Mouse (Mus musculus): ENCODE results near the gene Gm28845. TPM values are rescaled to one million over a fixed set of nuclear protein-coding genes. Genes with fewer than 3 reads are reported as not detected.
"Not testable (repeated sequence)": the region's sequence is repeated elsewhere in the genome, so short reads cannot be mapped to it uniquely, and the experiment has no call there.

Gm28845 gene
- polyA plus RNA-seq, 1 experiment from 2014 or later = not detected

DNA sequence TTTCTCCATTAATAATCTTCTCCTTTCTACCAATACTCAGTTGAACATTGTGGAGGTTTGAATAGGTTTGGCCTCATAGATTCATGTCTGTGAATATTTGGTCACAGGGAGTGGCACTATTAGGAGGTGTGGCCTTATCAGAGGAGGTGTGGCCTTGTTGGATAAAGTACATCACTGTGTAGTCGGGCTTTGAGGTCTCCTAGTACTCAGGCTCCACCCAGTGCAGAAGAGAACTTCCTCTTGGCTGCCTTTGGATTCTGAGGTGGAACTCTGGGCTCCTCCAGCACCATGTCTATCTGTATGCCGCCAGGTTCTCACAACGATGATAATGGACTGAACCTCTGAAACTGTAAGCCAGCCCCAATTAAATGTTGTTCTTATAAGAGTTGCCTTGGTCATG is 22.4 kb downstream of the Gm28845 start:
- no peaks in the 10 kb centered on the region for H3K36me3 ChIP-seq
- no peaks in the 10 kb centered on the region for H3K4me1 ChIP-seq
- no peaks in the 10 kb centered on the region for H3K27me3 ChIP-seq (replicated peaks)
- no peak overlapping the region for H3K4me2 ChIP-seq
- no peaks in the 10 kb centered on the region for H3K9me3 ChIP-seq (replicated peaks)
- H3K9ac ChIP-seq = no peak overlapping the region
- 64% methylated on average over 3 of the region's 3 CpGs for WGBS (ENCODE audit: insufficient replicate concordance)
- no peak for ATAC-seq
- H3K4me3 ChIP-seq = no peak overlapping the region
- no peak overlapping the region for H3K27ac ChIP-seq

- no peaks in the 10 kb centered on the region for H3K4me1 ChIP-seq
- no peak for ATAC-seq
- WGBS (ENCODE audit: insufficient replicate concordance) = 73% methylated on average over 3 of the region's 3 CpGs
- no peaks in the 10 kb centered on the region for H3K9me3 ChIP-seq (replicated peaks)
- H3K4me2 ChIP-seq = no peak overlapping the region
- H3K36me3 ChIP-seq = no peaks in the 10 kb centered on the region
- H3K9ac ChIP-seq = no peak overlapping the region
- no peaks in the 10 kb centered on the region for H3K27me3 ChIP-seq (replicated peaks)
- no peak overlapping the region for H3K27ac ChIP-seq
- H3K4me3 ChIP-seq = no peak overlapping the region
These were observed 27.8 kb downstream of the Gm28845 start for GRCm38 (mm10) chr1:65091566-65091965.

DNA sequence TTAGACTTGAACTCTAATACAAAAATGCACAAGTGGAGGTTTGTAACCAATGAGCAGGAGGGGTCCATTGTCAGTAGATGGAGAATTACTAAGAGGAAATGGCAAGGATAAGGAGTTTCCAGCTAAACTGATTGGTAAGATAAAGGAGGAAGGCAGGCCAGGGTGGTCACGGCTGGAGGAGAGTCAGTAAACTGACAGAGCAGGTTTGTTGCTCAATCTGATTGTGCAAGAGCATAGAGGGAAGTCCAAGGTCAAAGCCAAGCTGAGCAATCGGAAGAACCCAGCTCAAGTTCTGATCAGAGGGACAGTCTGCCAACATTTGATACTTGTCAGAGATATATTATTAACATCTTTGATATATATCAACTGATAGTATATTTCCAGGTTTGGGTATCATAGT is 29.0 kb downstream of the Gm28845 start:
- Histone ChIP-seq H3K27me3 (replicated peaks) (no peaks in the 10 kb centered on the region), H3K4me2 (no peak overlapping the region), H3K4me1 (no peaks in the 10 kb centered on the region), H3K4me3 (no peak overlapping the region), H3K9me3 (replicated peaks) (no peaks in the 10 kb centered on the region), H3K36me3 (no peaks in the 10 kb centered on the region), H3K9ac (no peak overlapping the region), H3K27ac (no peak overlapping the region)
- ATAC-seq = 0 out of 2 replicates have a peak, but pooled peaks have one; percentile 32
- WGBS (ENCODE audit: insufficient replicate concordance) = 10% methylated on average over 2 of the region's 2 CpGs

- no peaks in the 10 kb centered on the region for H3K9me3 ChIP-seq (replicated peaks)
- H3K4me3 ChIP-seq = no peak overlapping the region
- H3K27ac ChIP-seq = no peak overlapping the region
- H3K27me3 ChIP-seq (replicated peaks) = no peaks in the 10 kb centered on the region
- ATAC-seq = no peak
- H3K4me1 ChIP-seq = no peaks in the 10 kb centered on the region
- H3K36me3 ChIP-seq = no peaks in the 10 kb centered on the region
- no peak overlapping the region for H3K9ac ChIP-seq
- 37% methylated on average over 6 of the region's 6 CpGs for WGBS (ENCODE audit: insufficient replicate concordance)
- no peak overlapping the region for H3K4me2 ChIP-seq
These were observed 30.6 kb downstream of the Gm28845 start for GRCm38 (mm10) chr1:65088567-65089356.

DNA sequence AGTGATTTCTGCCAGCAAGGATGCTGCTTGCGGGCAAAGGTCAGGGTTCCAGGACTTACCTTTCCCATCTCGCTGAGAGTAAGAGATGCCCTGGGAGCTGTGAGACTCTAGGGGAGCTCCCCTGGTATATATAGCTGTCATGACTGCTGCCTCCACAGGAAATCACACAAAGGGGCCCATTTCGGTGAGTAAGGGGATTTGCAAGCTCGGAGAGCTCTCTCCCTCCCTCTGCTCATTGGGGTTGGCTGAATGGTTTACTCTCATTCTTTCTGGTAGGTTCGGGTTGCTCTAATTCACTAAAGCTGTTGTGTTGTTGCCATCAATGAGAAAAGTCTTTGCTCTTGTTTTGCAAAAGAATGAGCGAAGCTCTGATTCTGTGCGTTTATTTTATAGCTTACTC is 37.2 kb downstream of the Gm28845 start, which contains the start of gene Crygb:
Gene Crygb (minus strand): TSS at position 101 of the 400 bp plus-strand sequence.
- no peak for ATAC-seq
- Histone ChIP-seq H3K4me1 (no peaks in the 10 kb centered on the region), H3K27me3 (replicated peaks) (no peaks in the 10 kb centered on the region), H3K9ac (no peak within 1 kb of the TSS), H3K4me2 (no peak within 1 kb of the TSS), H3K27ac (no peak within 1 kb of the TSS), H3K4me3 (no peak within 1 kb of the TSS), H3K36me3 (no peaks in the 10 kb centered on the region), H3K9me3 (replicated peaks) (no peaks in the 10 kb centered on the region)
- WGBS (ENCODE audit: insufficient replicate concordance) = 41% methylated on average over 7 of the region's 7 CpGs

DNA sequence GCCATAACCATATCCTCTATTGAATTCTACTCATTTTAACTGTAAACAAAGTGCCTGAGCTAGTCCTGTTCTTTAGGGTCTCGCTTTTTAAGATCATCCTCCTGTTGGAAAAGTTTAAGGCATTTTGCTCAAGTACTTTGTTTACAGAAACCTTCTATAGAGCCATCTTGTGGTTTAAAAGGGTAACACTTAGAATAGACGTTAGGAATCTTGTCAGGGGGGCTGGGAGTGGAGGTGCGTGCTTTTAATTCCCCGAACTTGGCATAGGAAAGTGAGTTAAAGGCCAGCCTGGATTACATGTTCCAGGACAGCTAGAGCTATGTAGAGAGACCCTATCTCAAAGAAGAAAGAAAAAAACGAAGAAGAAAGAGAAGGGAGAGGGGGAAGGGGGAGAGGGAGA is 43.8 kb downstream of the Gm28845 start:
- WGBS (ENCODE audit: insufficient replicate concordance) = 22% methylated on average over 5 of the region's 5 CpGs
- H3K27ac ChIP-seq = no peak overlapping the region
- H3K9me3 ChIP-seq (replicated peaks) = no peaks in the 10 kb centered on the region
- H3K4me2 ChIP-seq = no peak overlapping the region
- no peaks in the 10 kb centered on the region for H3K27me3 ChIP-seq (replicated peaks)
- H3K36me3 ChIP-seq = no peaks in the 10 kb centered on the region
- no peaks in the 10 kb centered on the region for H3K4me1 ChIP-seq
- H3K9ac ChIP-seq = no peak overlapping the region
- no peak for ATAC-seq
- no peak overlapping the region for H3K4me3 ChIP-seq

- Histone ChIP-seq H3K36me3 (no peaks in the 10 kb centered on the region), H3K27me3 (replicated peaks) (no peaks in the 10 kb centered on the region), H3K9me3 (replicated peaks) (no peaks in the 10 kb centered on the region), H3K4me3 (no peak within 1 kb of the TSS), H3K27ac (no peak within 1 kb of the TSS), H3K4me2 (no peak within 1 kb of the TSS), H3K9ac (no peak within 1 kb of the TSS), H3K4me1 (no peaks in the 10 kb centered on the region)
- no peak for ATAC-seq
- 55% methylated on average over 6 of the region's 6 CpGs for WGBS (ENCODE audit: insufficient replicate concordance)
These were observed 45.8 kb downstream of the Gm28845 start, which contains the start of gene Crygc for GRCm38 (mm10) chr1:65073589-65073988. TSS of gene Crygc (minus strand) at chr1:65073689.

GRCm38 (mm10) chr1:65067842-65068241 is 51.5 kb downstream of the Gm28845 start:
- Histone ChIP-seq H3K36me3 (no peaks in the 10 kb centered on the region), H3K27me3 (replicated peaks) (no peaks in the 10 kb centered on the region), H3K4me2 (no peak overlapping the region), H3K4me1 (no peaks in the 10 kb centered on the region), H3K9me3 (replicated peaks) (no peaks in the 10 kb centered on the region), H3K27ac (no peak overlapping the region), H3K4me3 (no peak overlapping the region), H3K9ac (no peak overlapping the region)
- ATAC-seq = no peak

DNA sequence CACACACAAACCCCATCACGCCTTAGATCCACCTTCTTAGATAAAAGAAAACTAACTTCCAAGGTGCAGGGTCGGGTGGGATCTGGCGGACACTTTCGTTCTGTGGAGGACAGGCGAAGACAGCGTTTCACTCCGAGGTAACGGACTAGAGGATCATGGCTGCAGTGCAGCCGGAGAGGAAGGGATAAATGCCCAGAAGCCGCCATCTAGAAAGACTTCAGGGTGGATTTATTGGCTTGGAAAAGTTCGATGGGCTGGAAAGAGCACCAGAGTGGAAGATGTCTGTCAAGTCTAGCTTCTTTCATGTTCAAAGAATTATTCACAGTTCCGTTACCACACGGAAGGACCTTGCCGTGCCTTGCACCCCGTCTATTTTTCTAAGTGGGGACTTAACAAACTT is 55.2 kb downstream of the Gm28845 start:
- WGBS (ENCODE audit: insufficient replicate concordance) = 76% methylated on average over 15 of the region's 15 CpGs
- H3K9ac ChIP-seq = no peak overlapping the region
- no peak for ATAC-seq

GRCm38 (mm10) chr1:65063352-65063751 is 56.0 kb downstream of the Gm28845 start, which contains the start of gene Crygd:
TSS of gene Crygd (minus strand) at chr1:65063452.
- no peak within 1 kb of the TSS for H3K9ac ChIP-seq
- H3K4me1 ChIP-seq = no peaks in the 10 kb centered on the region
- H3K9me3 ChIP-seq (replicated peaks) = no peaks in the 10 kb centered on the region
- H3K27ac ChIP-seq = no peak within 1 kb of the TSS
- no peaks in the 10 kb centered on the region for H3K36me3 ChIP-seq
- WGBS (ENCODE audit: insufficient replicate concordance) = 77% methylated on average over 8 of the region's 8 CpGs
- H3K4me3 ChIP-seq = no peak within 1 kb of the TSS
- H3K4me2 ChIP-seq = no peak within 1 kb of the TSS
- H3K27me3 ChIP-seq (replicated peaks) = no peaks in the 10 kb centered on the region
- no peak for ATAC-seq

More for the DNA sequence above, 55.2 kb downstream of the Gm28845 start:
- Histone ChIP-seq H3K4me1 (no peaks in the 10 kb centered on the region), H3K27ac (no peak overlapping the region), H3K4me3 (no peak overlapping the region), H3K4me2 (no peak overlapping the region), H3K9me3 (replicated peaks) (no peaks in the 10 kb centered on the region), H3K36me3 (no peaks in the 10 kb centered on the region), H3K27me3 (replicated peaks) (no peaks in the 10 kb centered on the region)

GRCm38 (mm10) chr1:65052140-65052539 is 67.2 kb downstream of the Gm28845 start:
- ATAC-seq = no peak
- Histone ChIP-seq H3K9ac (no peak overlapping the region), H3K36me3 (no peaks in the 10 kb centered on the region), H3K9me3 (replicated peaks) (no peaks in the 10 kb centered on the region), H3K4me3 (no peak overlapping the region), H3K4me2 (no peak overlapping the region), H3K27me3 (replicated peaks) (no peaks in the 10 kb centered on the region), H3K27ac (no peak overlapping the region), H3K4me1 (no peaks in the 10 kb centered on the region)
- 30% methylated on average over 2 of the region's 2 CpGs for WGBS (ENCODE audit: insufficient replicate concordance)

DNA sequence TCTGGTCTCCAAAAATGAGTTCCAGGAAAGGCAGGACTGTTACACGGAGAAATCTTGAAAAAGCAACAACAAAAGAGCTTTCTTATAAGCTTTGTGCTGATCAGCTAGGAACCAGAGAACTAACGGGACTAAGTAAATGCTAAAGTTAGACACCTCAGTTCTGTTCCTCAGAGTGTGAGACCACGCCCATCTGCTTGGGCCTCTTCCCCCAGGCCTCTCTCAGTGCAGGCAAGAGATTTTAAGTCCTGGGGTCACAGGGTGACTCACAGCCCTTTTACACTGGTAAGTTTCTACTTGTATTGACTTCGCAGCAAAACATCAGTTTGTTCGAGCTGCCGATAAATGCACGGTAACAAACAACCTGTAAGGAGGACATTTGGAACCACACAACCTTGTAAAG is 67.7 kb downstream of the Gm28845 start:
- Histone ChIP-seq H3K4me1 (no peaks in the 10 kb centered on the region), H3K9me3 (replicated peaks) (no peaks in the 10 kb centered on the region), H3K36me3 (no peaks in the 10 kb centered on the region), H3K9ac (no peak overlapping the region), H3K27me3 (replicated peaks) (no peaks in the 10 kb centered on the region), H3K4me2 (no peak overlapping the region), H3K27ac (no peak overlapping the region), H3K4me3 (no peak overlapping the region)
- ATAC-seq = no peak
- WGBS (ENCODE audit: insufficient replicate concordance) = 62% methylated on average over 7 of the region's 7 CpGs

DNA sequence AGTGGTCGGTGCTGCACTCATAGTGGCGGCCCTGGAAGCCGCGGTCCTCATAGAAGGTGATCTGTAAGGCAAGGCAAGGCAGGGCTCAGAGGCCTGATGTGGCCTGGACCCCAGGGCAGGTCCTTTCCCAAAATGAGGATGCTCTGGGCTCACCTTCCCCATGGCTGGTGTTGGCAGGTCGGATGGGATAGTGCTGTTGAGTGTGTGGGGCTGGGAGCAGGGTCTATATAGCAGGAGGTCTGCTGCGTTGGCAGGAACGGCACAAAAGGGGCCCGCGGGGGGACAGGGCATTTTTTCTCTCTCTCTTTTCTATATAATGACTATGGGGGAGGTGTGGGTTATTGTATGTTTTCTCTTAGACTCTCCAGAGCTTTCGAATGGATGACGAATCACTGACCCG is 68.4 kb downstream of the Gm28845 start, which contains the start of gene Cryge:
Gene Cryge (minus strand): TSS at position 198 of the 400 bp plus-strand sequence.
- H3K4me1 ChIP-seq; H3K27ac ChIP-seq; H3K27me3 ChIP-seq (replicated peaks); H3K4me3 ChIP-seq; H3K36me3 ChIP-seq; ATAC-seq; H3K4me2 ChIP-seq; H3K9ac ChIP-seq; H3K9me3 ChIP-seq (replicated peaks): not testable (repeated sequence)
- 74% methylated on average over 10 of the region's 12 CpGs for WGBS (ENCODE audit: insufficient replicate concordance)

Measured in liver, embryonic 12.5 days (tissue).